Mouse (Mus musculus): ENCODE results near the gene Tnnt3.

Tnnt3 gene

DNA sequence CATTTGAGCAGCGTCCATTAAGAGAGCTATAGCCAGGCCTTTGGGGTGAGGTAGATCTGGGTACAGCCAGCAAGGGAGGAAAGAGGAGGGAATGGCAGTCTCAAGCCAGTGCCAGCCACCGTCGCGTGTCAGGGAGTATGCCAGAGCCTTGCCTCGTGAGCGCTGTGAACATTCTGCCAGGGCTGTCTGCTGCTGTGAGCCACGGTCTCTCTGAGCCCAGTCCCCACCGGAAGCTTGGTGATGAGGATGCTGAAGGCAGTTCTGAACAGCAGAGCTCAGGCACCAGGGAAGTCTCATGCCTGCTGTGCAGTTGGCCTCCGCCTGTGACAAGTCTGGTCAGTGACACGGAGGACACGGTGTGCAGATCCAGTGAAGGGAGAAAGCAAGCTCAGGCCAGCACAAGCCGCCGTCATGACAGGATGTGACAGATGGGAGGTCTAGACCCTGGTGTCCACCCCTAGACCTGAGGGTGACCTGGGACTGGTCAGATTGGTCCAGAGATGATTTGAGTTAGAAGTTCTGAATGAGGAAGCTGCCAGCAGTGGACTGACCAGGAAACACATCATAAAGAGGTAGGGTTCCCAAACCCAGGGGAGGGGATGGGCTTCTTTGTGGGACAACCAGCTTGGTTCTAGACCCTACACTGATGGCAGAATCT, 21.7 kb upstream of the Tnnt3 start:
- in situ Hi-C loops (cut with MseI, MboI) = no loop called here

DNA sequence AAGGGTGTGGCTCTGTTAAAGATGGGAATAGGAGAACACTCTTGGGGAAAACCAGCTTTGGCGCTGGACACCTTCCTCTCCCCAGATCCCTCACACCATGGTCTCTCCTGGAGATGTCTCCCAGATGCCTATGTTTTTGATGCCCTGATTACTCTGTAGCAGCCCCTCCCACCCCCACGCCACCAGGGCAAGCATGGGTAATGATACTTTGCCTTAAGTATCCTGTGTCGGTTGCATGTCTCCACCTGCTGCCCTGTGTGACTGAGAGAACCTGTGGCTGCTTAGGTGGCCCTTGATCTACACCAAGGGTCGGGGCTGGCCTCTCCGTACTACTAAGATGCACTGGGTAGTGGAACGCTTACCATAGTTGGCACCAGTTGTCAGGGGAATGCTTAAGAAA, 20.6 kb upstream of the Tnnt3 start:
- in situ Hi-C loops (cut with MseI, MboI) = no loop called here

DNA sequence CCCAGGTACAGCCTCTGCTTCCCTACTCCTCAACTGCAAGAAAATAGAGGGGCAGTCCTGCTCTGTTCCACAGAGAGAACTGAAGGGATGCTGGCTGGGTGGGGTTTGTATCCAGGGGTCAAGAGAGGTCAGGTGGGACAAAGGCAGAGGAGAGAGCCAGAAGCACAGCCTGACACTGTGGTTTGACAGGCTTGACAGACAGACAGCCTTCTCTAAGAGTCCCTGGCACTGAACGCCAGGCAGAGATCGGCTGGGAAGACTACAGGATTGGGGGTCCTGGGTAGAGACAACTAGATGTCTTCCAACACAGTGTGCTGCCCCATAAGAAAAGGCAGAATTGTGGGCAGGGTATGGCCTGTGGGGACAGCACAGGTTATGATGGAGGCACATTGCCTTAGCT, 20.1 kb upstream of the Tnnt3 start:
- in situ Hi-C loops (cut with MseI, MboI) = no loop called here

- in situ Hi-C loops (cut with MseI, MboI) = no loop called here
Observed at GRCm38 (mm10) chr7:142479307-142479706, 19.3 kb upstream of the Tnnt3 start.

DNA sequence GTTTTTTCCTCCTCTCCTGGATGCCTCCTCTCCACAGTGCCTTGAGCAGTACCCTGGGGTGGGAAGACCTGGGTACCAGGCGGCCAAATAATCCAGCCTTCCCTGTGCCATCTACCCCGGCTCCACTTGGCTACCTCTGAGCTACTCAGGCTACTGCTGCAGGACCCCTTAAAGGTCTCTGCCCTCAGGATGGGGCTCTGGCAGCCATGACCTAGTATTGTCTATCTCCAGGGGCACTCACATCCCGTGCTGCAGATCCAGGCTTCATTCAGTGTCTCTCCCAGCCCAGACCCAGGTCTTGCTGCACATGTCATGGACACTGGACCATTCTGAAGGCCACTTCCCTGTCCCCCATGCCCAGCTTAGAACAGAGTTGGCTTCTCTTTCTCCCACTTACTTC, 18.8 kb upstream of the Tnnt3 start:
- in situ Hi-C loops (cut with MseI, MboI) = loop anchor here in 1 of 2 experiments (10.0 kb wide), 1 partner anchor 195 kb away; no protein-coding TSS in a partner anchor

DNA sequence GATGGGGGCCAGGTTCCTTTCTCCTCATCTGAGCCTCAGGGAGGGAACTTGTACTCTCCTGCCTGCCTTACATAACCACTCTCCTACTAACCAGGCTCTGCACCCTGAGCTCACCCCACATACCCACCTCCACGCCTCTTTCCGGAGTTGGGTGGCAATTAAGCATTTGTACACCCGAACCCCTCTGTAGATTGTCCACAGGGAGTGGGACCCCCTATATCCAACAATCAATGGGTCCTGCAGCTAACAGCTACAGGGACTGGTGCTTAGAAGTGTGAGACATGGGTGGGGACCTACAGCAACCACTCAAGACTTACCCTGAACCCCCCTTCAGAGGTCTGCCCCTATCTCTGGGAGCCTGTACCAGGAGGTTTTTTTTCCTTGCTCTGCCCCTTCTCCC, 18.0 kb upstream of the Tnnt3 start:
- in situ Hi-C loops (cut with MseI, MboI) = loop anchor here in 1 of 2 experiments (10.0 kb wide), 1 partner anchor 194 kb away; no protein-coding TSS in a partner anchor

DNA sequence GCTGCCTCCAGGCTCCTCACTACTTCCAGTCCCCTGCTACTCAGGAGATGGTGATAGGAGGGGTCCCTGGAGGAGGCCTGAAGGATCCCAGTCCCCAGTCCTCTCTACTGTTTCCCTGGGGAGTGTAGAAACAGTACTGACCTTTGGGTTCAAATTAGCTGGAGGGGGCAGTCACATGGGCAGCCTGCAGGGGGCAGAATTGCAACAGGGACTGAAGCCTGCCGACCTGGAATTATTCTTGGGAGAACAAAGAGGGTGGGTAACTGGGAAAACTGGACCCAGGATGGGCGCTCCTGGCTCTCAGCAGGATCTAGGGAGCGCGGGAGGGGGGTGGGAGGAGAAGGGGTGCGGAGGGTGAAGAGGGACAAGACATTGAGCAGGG, 17.5 kb upstream of the Tnnt3 start:
- in situ Hi-C loops (cut with MseI, MboI) = loop anchor here in 1 of 2 experiments (10.0 kb wide), 1 partner anchor 194 kb away; no protein-coding TSS in a partner anchor

DNA sequence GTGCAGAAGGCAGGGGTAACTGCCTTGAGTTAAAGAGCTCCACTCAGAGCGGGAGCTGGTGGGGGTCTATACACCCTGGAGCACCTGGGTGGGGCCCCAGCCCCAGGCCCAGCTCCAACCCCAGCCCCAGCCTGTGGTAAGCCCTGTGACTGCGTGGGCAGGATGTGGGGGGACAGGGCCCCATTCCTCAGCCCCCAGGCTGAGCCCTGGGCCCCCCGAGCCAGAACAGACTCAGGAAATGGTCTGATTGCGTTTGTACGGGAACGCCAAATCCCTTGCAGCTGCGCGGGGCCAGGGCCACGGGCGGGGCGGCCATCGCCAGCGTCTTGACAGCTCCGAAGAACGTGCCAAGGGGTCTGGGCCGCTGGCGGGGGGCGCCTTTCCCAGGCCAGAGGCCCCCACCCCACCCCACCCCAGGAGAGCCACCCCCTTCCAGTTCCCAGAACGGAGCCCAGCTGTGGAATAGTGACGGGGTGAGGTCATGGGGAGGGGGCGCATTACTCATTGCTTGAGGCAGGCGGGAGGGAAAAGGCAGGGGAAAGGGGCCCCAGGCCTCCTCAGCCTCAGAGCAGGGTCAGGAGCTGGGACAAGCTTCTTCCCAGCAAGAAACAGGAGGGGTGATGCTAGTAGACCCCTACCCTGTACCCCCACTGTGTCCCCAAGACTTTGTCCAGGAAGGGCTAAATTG, 16.9 kb upstream of the Tnnt3 start:
- in situ Hi-C loops (cut with MseI, MboI) = loop anchor here in 1 of 2 experiments (10.0 kb wide), 1 partner anchor 193 kb away; no protein-coding TSS in a partner anchor

DNA sequence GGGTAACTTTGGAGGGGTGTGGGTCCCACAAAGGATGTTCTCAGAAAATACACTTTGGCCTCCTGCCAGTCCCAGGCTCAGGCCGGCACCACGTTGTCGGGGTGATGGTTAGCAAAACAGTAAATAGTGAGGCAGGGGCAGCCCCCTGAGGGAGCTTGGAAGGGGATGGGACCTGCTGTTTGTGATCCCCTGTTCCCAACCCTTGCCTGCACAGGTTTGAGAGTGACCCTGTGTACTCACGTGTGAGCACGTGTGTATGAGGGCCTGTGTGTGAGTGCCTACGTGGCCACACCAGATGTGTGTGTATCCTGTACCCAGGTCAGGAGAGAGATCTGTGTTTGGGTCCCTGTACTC, 16.4 kb upstream of the Tnnt3 start:
- in situ Hi-C loops (cut with MseI, MboI) = loop anchor here in 1 of 2 experiments (10.0 kb wide), 1 partner anchor 193 kb away; no protein-coding TSS in a partner anchor

DNA sequence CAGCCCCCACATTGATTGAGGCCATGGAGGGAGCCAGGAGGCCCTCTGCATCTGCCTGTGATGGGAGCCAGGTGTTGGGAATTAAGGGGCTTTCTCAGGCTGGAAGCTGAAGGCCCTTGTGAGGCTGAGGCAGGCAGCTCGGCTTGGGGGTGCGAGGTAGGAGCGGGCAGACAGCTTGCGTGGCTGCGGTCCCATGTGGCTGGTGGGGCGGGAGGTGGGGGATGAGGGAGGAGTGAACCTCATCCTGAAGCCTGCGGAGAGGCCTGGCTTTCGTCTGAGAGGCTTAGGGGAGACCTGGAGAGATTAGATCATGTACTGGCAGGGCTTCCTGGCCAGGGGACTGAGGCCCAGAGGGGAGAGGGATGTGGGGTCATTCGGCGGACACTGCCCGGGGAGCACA, 15.5 kb upstream of the Tnnt3 start:
- in situ Hi-C loops (cut with MseI, MboI) = loop anchor here in 1 of 2 experiments (10.0 kb wide), 1 partner anchor 192 kb away; no protein-coding TSS in a partner anchor

GRCm38 (mm10) chr7:142484780-142485179, 13.9 kb upstream of the Tnnt3 start:
- in situ Hi-C loops (cut with MseI, MboI) = loop anchor here in 1 of 2 experiments (10.0 kb wide), 1 partner anchor 190 kb away; no protein-coding TSS in a partner anchor

- in situ Hi-C loops (cut with MseI, MboI) = loop anchor here in 1 of 2 experiments (10.0 kb wide), 1 partner anchor 188 kb away; no protein-coding TSS in a partner anchor
Observed at GRCm38 (mm10) chr7:142486751-142487162, 11.9 kb upstream of the Tnnt3 start.

GRCm38 (mm10) chr7:142487341-142487859, 11.2 kb upstream of the Tnnt3 start:
- in situ Hi-C loops (cut with MseI, MboI) = loop anchor here in 1 of 2 experiments (10.0 kb wide), 1 partner anchor 187 kb away; no protein-coding TSS in a partner anchor

DNA sequence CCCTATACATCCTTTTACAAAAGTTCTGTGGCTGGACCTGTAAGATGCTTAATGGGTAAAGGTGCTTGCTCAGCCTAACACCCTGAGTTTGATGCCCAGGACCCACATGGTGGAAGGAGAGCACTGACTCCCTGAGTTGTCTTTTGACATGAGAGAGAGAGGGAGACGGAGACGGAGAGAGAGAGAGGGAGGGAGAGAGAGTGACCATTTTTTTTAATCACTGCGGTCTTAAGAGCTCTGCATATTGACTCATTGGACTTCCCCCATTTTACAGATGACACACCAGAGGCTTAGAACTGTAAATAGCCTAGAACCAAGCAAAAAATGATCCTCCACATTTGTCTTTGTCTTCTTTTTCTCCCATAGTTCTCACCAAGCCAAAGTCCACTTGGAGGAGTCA, 10.6 kb upstream of the Tnnt3 start:
- in situ Hi-C loops (cut with MseI, MboI) = loop anchor here in 1 of 2 experiments (10.0 kb wide), 1 partner anchor 187 kb away; no protein-coding TSS in a partner anchor

GRCm38 (mm10) chr7:142493535-142493934, 5.1 kb upstream of the Tnnt3 start:
- in situ Hi-C loops (cut with MseI, MboI) = no loop called here

GRCm38 (mm10) chr7:142496158-142496557, 2.5 kb upstream of the Tnnt3 start:
- in situ Hi-C loops (cut with MseI, MboI) = no loop called here

- in situ Hi-C loops (cut with MseI, MboI) = no loop called here
Observed at GRCm38 (mm10) chr7:142496800-142497199, 1.8 kb upstream of the Tnnt3 start.

DNA sequence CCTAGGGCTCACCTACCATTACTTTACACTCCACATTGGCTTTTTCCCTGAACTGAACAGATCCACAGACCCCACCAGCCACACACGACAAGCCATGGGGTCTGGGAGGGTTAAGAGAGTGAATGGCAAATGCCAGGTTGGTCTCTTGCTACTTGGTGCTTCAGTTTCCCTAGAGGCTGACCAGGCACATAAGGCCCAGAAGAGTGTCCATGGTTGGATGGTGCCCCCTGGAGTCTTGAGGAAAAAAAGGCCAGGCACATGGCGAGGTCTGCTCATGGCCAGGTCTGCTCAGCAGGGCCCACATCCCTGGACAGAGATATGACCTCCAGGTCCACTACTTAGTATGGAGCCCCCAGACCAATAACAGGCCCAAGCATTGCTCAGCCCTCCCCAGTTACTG, 861 bp upstream of the Tnnt3 start:
- in situ Hi-C loops (cut with MseI, MboI) = no loop called here

- in situ Hi-C loops (cut with MseI, MboI) = no loop called here
Observed at GRCm38 (mm10) chr7:142499010-142499721, 530 bp downstream of the Tnnt3 start.

- in situ Hi-C loops (cut with MseI, MboI) = no loop called here
Observed at GRCm38 (mm10) chr7:142500032-142500431, 1.4 kb downstream of the Tnnt3 start.

DNA sequence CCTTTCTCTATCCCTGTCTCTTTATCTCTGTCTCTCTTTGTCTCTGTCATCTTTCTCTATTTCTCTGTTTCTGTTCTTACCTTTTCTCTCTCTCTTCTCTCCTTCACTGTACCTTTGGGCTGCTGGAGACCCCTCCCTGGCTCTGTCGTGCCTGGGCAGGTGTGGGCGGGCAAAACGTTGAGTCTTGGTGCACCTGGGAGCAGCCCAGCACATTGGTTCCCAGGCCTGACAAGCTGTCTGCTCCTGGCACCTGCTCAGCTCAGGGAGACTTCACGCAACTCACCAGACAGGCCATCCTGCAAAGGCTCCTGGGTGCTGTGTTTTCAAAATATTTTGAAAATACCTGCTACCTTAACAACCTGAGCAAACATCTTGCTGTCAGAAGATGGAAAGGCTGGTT, 4.6 kb downstream of the Tnnt3 start:
- in situ Hi-C loops (cut with MseI, MboI) = no loop called here

DNA sequence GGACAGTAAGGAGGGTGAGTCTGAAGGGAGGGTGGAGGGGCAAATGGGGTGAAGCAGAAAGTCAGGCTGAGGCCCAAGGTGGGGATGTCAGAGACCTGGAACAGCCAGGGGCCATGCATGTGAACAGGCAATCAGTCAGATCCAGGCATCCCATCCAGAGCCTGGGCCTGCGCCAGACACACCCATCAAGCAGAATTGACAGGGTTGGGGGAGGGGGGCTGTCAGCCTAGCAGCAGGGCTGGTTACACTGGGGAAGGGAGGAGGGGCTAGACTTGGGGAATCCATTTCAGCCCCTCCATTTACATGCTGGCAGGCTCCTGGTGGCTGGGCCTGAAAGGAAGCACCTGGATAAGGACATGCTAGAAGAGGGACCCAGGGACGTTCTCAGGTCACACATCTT, 7.3 kb downstream of the Tnnt3 start:
- in situ Hi-C loops (cut with MseI, MboI) = no loop called here

Data from mouse trophoblast stem cell (cell line).